Mouse (Mus musculus) hindbrain, embryonic 15.5 days (tissue): ENCODE measurements around the gene Gm49405. TPM values are rescaled to one million over a fixed set of nuclear protein-coding genes. Genes with fewer than 3 reads are reported as not detected.
"Not testable (repeated sequence)": the region's sequence is repeated elsewhere in the genome, so short reads cannot be mapped to it uniquely, and the experiment has no call there.

Experiments used
- ATAC-seq: fragments of 200-750 bp; cut with Nextera tagmentation; 2 replicates; pipeline ENCODE4 v1.8.0; 2017; ENCODE audit warnings: low read depth, moderate number of reproducible peaks, moderate TSS enrichment; ENCODE audit not compliant: low FRiP score
- H3K27ac ChIP-seq: fragments of 300-500 bp; sonication (generic); replicated peaks from 2 replicates; pipeline ENCODE4 v1.5.1; 2015; ENCODE audit warnings: mild to moderate bottlenecking, inconsistent platforms
- H3K27me3 ChIP-seq: fragments of 300-500 bp; sonication (generic); 2 replicates; pipeline ENCODE4 v1.6.1; 2015; ENCODE audit warnings: control low read depth, inconsistent platforms
- H3K36me3 ChIP-seq: fragments of 300-500 bp; sonication (generic); 2 replicates; pipeline ENCODE4 v1.6.1; 2015; ENCODE audit warnings: control low read depth, inconsistent platforms
- H3K4me1 ChIP-seq: fragments of 300-500 bp; sonication (generic); replicated peaks from 2 replicates; pipeline ENCODE4 v1.6.1; 2015; ENCODE audit warnings: control low read depth, inconsistent platforms
- H3K4me2 ChIP-seq: fragments of 300-500 bp; sonication (generic); 2 replicates; pipeline ENCODE4 v1.6.1; 2015; ENCODE audit warnings: moderate library complexity, mild to moderate bottlenecking, inconsistent platforms
- H3K4me3 ChIP-seq: fragments of 300-500 bp; sonication (generic); 2 replicates; pipeline ENCODE4 v1.5.1; 2015; ENCODE audit warnings: mild to moderate bottlenecking, inconsistent platforms
- H3K9ac ChIP-seq: fragments of 300-500 bp; sonication (generic); 2 replicates; pipeline ENCODE4 v1.6.1; 2015; ENCODE audit warnings: inconsistent platforms
- H3K9me3 ChIP-seq: fragments of 300-500 bp; sonication (generic); 2 replicates; pipeline ENCODE4 v1.6.1; 2016; ENCODE audit warnings: control low read depth, inconsistent platforms
- WGBS: fragments of 180-500 bp; shearing (Covaris S2); methylation state at CpG from one replicate; pipeline ENCODE4 v1.1.7; 2015; 5-methylcytosine and 5-hydroxymethylcytosine counted together
- polyA plus RNA-seq: library from polyadenylated mRNA; unstranded; fragments of >200 nt; fragmentation: Nextera tagmentation; extraction: Ambion mirVana; gene quantifications from 2 replicates; pipeline ENCODE4 v1.2.1, GENCODE M21; 2015

The Gm49405 gene
- 5.1 and 5.5 TPM in 2 replicates for polyA plus RNA-seq

GRCm38 (mm10) chr19:4000119-4000900 is at the start of gene Gm49405, which contains the start of gene Nudt8:
Gene Gm49405, plus strand, starts transcription at chr19:4000626.
Gene Nudt8, plus strand, starts transcription at chr19:4000580.
- ATAC-seq, result peak; percentile 92
- H3K4me3 ChIP-seq, result peak within 1 kb of the TSS; percentile 63
- H3K4me2 ChIP-seq, result peak within 1 kb of the TSS; percentile 81
- H3K27ac ChIP-seq, result peak within 1 kb of the TSS; percentile 96
- peak within 1 kb of the TSS; percentile 80 for H3K9ac ChIP-seq
- under 1% methylated on average over 64 of the region's 64 CpGs for WGBS
- H3K9me3 ChIP-seq, result no peaks in the 10 kb centered on the region
- no peaks in the 10 kb centered on the region for H3K27me3 ChIP-seq
- H3K36me3 ChIP-seq, result no peaks in the 10 kb centered on the region
- H3K4me1 ChIP-seq, result peaks cover 24% of the 10 kb centered on the region

- H3K9ac ChIP-seq, result no peak overlapping the region
- no peaks in the 10 kb centered on the region for H3K27me3 ChIP-seq
- no peak for ATAC-seq
- H3K36me3 ChIP-seq, result no peaks in the 10 kb centered on the region
- no peak overlapping the region for H3K4me2 ChIP-seq
- H3K4me1 ChIP-seq, result no peaks in the 10 kb centered on the region
- no peak overlapping the region for H3K27ac ChIP-seq
- no peak overlapping the region for H3K4me3 ChIP-seq
- H3K9me3 ChIP-seq, result no peaks in the 10 kb centered on the region
Measured at GRCm38 (mm10) chr19:3951461-3951860, 49.0 kb upstream of the Gm49405 start.

GRCm38 (mm10) chr19:3952099-3952498 is 48.3 kb upstream of the Gm49405 start:
- H3K36me3 ChIP-seq, result no peaks in the 10 kb centered on the region
- ATAC-seq, result no peak
- H3K4me2 ChIP-seq, result no peak overlapping the region
- no peaks in the 10 kb centered on the region for H3K27me3 ChIP-seq
- 46% methylated on average over 1 of the region's 1 CpGs for WGBS
- no peaks in the 10 kb centered on the region for H3K9me3 ChIP-seq
- H3K4me3 ChIP-seq, result no peak overlapping the region
- H3K4me1 ChIP-seq, result no peaks in the 10 kb centered on the region
- H3K27ac ChIP-seq, result no peak overlapping the region
- no peak overlapping the region for H3K9ac ChIP-seq

- ATAC-seq, result no peak
- WGBS, result 86% methylated on average over 3 of the region's 3 CpGs
Measured at GRCm38 (mm10) chr19:3955033-3955432, 45.4 kb upstream of the Gm49405 start.

GRCm38 (mm10) chr19:3955804-3956203 is 44.6 kb upstream of the Gm49405 start:
- H3K4me3 ChIP-seq, result no peak overlapping the region
- H3K4me1 ChIP-seq, result no peaks in the 10 kb centered on the region
- ATAC-seq, result no peak
- no peak overlapping the region for H3K4me2 ChIP-seq
- no peak overlapping the region for H3K27ac ChIP-seq
- H3K36me3 ChIP-seq, result no peaks in the 10 kb centered on the region
- no peaks in the 10 kb centered on the region for H3K27me3 ChIP-seq
- H3K9ac ChIP-seq, result no peak overlapping the region
- WGBS, result 66% methylated on average over 4 of the region's 4 CpGs
- H3K9me3 ChIP-seq, result no peaks in the 10 kb centered on the region

More at GRCm38 (mm10) chr19:3955033-3955432, 45.4 kb upstream of the Gm49405 start:
- no peak overlapping the region for H3K9ac ChIP-seq
- no peaks in the 10 kb centered on the region for H3K27me3 ChIP-seq
- H3K27ac ChIP-seq, result no peak overlapping the region
- H3K36me3 ChIP-seq, result no peaks in the 10 kb centered on the region
- H3K4me3 ChIP-seq, result no peak overlapping the region
- H3K9me3 ChIP-seq, result no peaks in the 10 kb centered on the region
- H3K4me1 ChIP-seq, result no peaks in the 10 kb centered on the region
- H3K4me2 ChIP-seq, result no peak overlapping the region

- H3K9ac ChIP-seq, H3K36me3 ChIP-seq, H3K4me3 ChIP-seq, H3K4me2 ChIP-seq, ATAC-seq, H3K27me3 ChIP-seq, H3K4me1 ChIP-seq, H3K9me3 ChIP-seq, H3K27ac ChIP-seq: not testable (repeated sequence)
- WGBS, result 86% methylated on average over 5 of the region's 5 CpGs
Measured at GRCm38 (mm10) chr19:3957296-3958036, 43.0 kb upstream of the Gm49405 start.

- no peak within 1 kb of the TSS for H3K4me3 ChIP-seq
- 82% methylated on average over 4 of the region's 4 CpGs for WGBS
Measured at GRCm38 (mm10) chr19:3958470-3958869, 42.0 kb upstream of the Gm49405 start, which contains the start of gene Aldh3b3. Gene Aldh3b3, plus strand, starts transcription at chr19:3958645.

GRCm38 (mm10) chr19:3959030-3959429 is 41.4 kb upstream of the Gm49405 start:
- H3K27me3 ChIP-seq, result no peaks in the 10 kb centered on the region
- no peak for ATAC-seq
- no peaks in the 10 kb centered on the region for H3K36me3 ChIP-seq
- no peak overlapping the region for H3K27ac ChIP-seq
- no peak overlapping the region for H3K4me3 ChIP-seq
- no peak overlapping the region for H3K9ac ChIP-seq
- no peak overlapping the region for H3K4me2 ChIP-seq
- H3K9me3 ChIP-seq, result no peaks in the 10 kb centered on the region
- no peaks in the 10 kb centered on the region for H3K4me1 ChIP-seq

More at GRCm38 (mm10) chr19:3958470-3958869, 42.0 kb upstream of the Gm49405 start, which contains the start of gene Aldh3b3:
- H3K36me3 ChIP-seq, result no peaks in the 10 kb centered on the region
- H3K27ac ChIP-seq, result no peak within 1 kb of the TSS
- H3K9ac ChIP-seq, result no peak within 1 kb of the TSS
- no peaks in the 10 kb centered on the region for H3K4me1 ChIP-seq
- no peaks in the 10 kb centered on the region for H3K9me3 ChIP-seq
- ATAC-seq, result no peak
- H3K27me3 ChIP-seq, result no peaks in the 10 kb centered on the region
- H3K4me2 ChIP-seq, result no peak within 1 kb of the TSS

GRCm38 (mm10) chr19:3960211-3960610 is 40.2 kb upstream of the Gm49405 start:
- no peak overlapping the region for H3K4me3 ChIP-seq
- no peak overlapping the region for H3K4me2 ChIP-seq
- no peaks in the 10 kb centered on the region for H3K4me1 ChIP-seq
- H3K27me3 ChIP-seq, result no peaks in the 10 kb centered on the region
- no peak for ATAC-seq
- H3K36me3 ChIP-seq, result no peaks in the 10 kb centered on the region
- no peak overlapping the region for H3K9ac ChIP-seq
- 83% methylated on average over 5 of the region's 5 CpGs for WGBS
- no peaks in the 10 kb centered on the region for H3K9me3 ChIP-seq
- no peak overlapping the region for H3K27ac ChIP-seq

- WGBS, result 71% methylated on average over 6 of the region's 6 CpGs
- not testable (repeated sequence) for ATAC-seq, H3K9me3 ChIP-seq, H3K4me2 ChIP-seq, H3K4me1 ChIP-seq, H3K36me3 ChIP-seq, H3K27ac ChIP-seq, H3K9ac ChIP-seq, H3K4me3 ChIP-seq, H3K27me3 ChIP-seq
Measured at GRCm38 (mm10) chr19:3961805-3962204, 38.6 kb upstream of the Gm49405 start.

- H3K9ac ChIP-seq, result no peak overlapping the region
- H3K4me3 ChIP-seq, result no peak overlapping the region
- H3K4me1 ChIP-seq, result no peaks in the 10 kb centered on the region
- no peaks in the 10 kb centered on the region for H3K36me3 ChIP-seq
- H3K9me3 ChIP-seq, result no peaks in the 10 kb centered on the region
- ATAC-seq, result no peak
- H3K27me3 ChIP-seq, result no peaks in the 10 kb centered on the region
- H3K27ac ChIP-seq, result no peak overlapping the region
- 18% methylated on average over 2 of the region's 2 CpGs for WGBS
- no peak overlapping the region for H3K4me2 ChIP-seq
Measured at GRCm38 (mm10) chr19:3962469-3962868, 38.0 kb upstream of the Gm49405 start.

- 73% methylated on average over 4 of the region's 4 CpGs for WGBS
- Histone ChIP-seq H3K9me3 (no peaks in the 10 kb centered on the region), H3K27ac (no peak overlapping the region), H3K27me3 (no peaks in the 10 kb centered on the region), H3K36me3 (no peaks in the 10 kb centered on the region), H3K4me1 (no peaks in the 10 kb centered on the region), H3K4me3 (no peak overlapping the region), H3K9ac (no peak overlapping the region), H3K4me2 (no peak overlapping the region)
- ATAC-seq, result no peak
Measured at GRCm38 (mm10) chr19:3964030-3964429, 36.4 kb upstream of the Gm49405 start.
